ENCODE assay signal across 11 mouse cellular contexts in the genomic region with DNA sequence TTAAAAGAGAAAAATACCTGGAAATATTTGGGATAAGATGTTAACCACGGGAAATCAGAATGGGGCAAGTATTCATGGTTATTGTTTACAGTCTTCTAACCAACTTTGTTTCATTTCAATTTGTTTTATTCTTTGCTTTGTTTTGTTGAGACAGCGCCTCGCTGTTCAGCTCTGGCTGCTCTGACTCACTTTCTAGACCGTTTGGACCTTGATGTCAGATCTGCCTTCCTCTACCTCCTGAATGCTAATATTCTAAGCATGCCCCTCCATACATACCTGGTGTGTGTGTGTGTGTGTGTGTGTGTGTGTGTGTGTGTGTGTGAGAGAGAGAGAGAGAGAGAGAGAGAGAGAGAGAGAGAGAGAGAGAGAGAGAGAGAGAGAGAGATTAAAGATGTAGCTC. TPM values are rescaled to one million over a fixed set of nuclear protein-coding genes. Genes with fewer than 3 reads are reported as not detected.
DNase-seq lines count a peak whose midpoint lies in the region; ATAC-seq and TF ChIP-seq lines count a peak whose summit lies in the region.
"Had no signal": no experiment of that assay in that cellular context is flagged by ENCODE, and none has a peak within 500 bp of the region (broad histone marks: within the 10 kb centered on the region; RNA-seq: fewer than 3 reads in every experiment).

No protein-coding gene starts in this region.

- no peaks in the 10 kb centered on the region for H3K36me3 ChIP-seq in kidney, postnatal 0 days (ENCODE audit: insufficient read depth, low read length)
- no peaks in the 10 kb centered on the region for H3K36me3 ChIP-seq in hindbrain, postnatal 0 days (ENCODE audit: insufficient read depth, low read length)
- H3K36me3 ChIP-seq in midbrain, postnatal 0 days (ENCODE audit: insufficient read depth, low read length) = no peaks in the 10 kb centered on the region

- H3K9ac ChIP-seq in kidney, postnatal 0 days (ENCODE audit: low read depth, low read length) = no peak overlapping the region
- H3K9ac ChIP-seq in hindbrain, postnatal 0 days (replicated peaks; ENCODE audit: low read length) = no peak overlapping the region
- no peak overlapping the region for H3K9ac ChIP-seq in midbrain, postnatal 0 days (replicated peaks; ENCODE audit: low read length, poor library complexity, severe bottlenecking)

- 44% methylated on average over 4 of the region's 4 CpGs for WGBS in kidney, postnatal 0 days
- WGBS in hindbrain, postnatal 0 days = 48% methylated on average over 4 of the region's 4 CpGs
- 31% methylated on average over 4 of the region's 4 CpGs for WGBS in midbrain, postnatal 0 days

- no peak for ATAC-seq in kidney, postnatal 0 days (replicated peaks; ENCODE audit: low FRiP score, low read depth)
- no peak for ATAC-seq in hindbrain, postnatal 0 days
- ATAC-seq in midbrain, postnatal 0 days (ENCODE audit: low FRiP score) = no peak

- peak; percentile 47 for DNase-seq in adrenal gland, adult 2 months
- DNase-seq in adrenal gland, postnatal 25 days = no peak
- DNase-seq in kidney, postnatal 0 days (ENCODE audit: low spot score) = no peak
- no peak for DNase-seq in kidney, postnatal 25 days
- no peak for DNase-seq in hindbrain, postnatal 0 days (ENCODE audit: low spot score)
- no peak for DNase-seq in midbrain, postnatal 0 days (ENCODE audit: low spot score)
- DNase-seq in embryo, embryonic 9.5 days (ENCODE audit: extremely low spot score) = no peak
- no peak for DNase-seq in retina, postnatal 1 day
- DNase-seq: cerebellum, adult 11-12 months; right cerebral cortex, postnatal 14 days had no signal

- no peaks in the 10 kb centered on the region for H3K27me3 ChIP-seq in kidney, postnatal 0 days (ENCODE audit: insufficient read depth, low read length)
- H3K27me3 ChIP-seq in hindbrain, postnatal 0 days (ENCODE audit: insufficient read depth, low read length) = no peaks in the 10 kb centered on the region
- no peaks in the 10 kb centered on the region for H3K27me3 ChIP-seq in midbrain, postnatal 0 days (ENCODE audit: insufficient read depth, low read length)

- peak overlapping the region; percentile 37 for H3K4me2 ChIP-seq in kidney, postnatal 0 days (ENCODE audit: low read length)
- H3K4me2 ChIP-seq in hindbrain, postnatal 0 days (ENCODE audit: low read depth, low read length) = peak overlapping the region; percentile 28; the same call in 1 of the 2 replicates
- peak overlapping the region; percentile 39 for H3K4me2 ChIP-seq in midbrain, postnatal 0 days (ENCODE audit: low read depth, low read length, poor library complexity, severe bottlenecking)

- no peaks in the 10 kb centered on the region for H3K9me3 ChIP-seq in kidney, postnatal 0 days (replicated peaks; ENCODE audit: low read length)
- no peaks in the 10 kb centered on the region; the same call in 1 of the 2 replicates for H3K9me3 ChIP-seq in hindbrain, postnatal 0 days (ENCODE audit: low read length)
- no peaks in the 10 kb centered on the region for H3K9me3 ChIP-seq in midbrain, postnatal 0 days (ENCODE audit: low read length)

- peak overlapping the region; percentile 19; the same call in 1 of the 2 replicates for H3K4me3 ChIP-seq in kidney, postnatal 0 days (replicated peaks; ENCODE audit: low read depth, low read length)
- no peak overlapping the region for H3K4me3 ChIP-seq in hindbrain, postnatal 0 days (ENCODE audit: low read length)
- H3K4me3 ChIP-seq in midbrain, postnatal 0 days (ENCODE audit: low read depth, low read length) = no peak overlapping the region

- TF ChIP-seq CTCF in kidney, postnatal 0 days (IDR thresholded peaks at IDR 0.05; ENCODE audit: low read depth) = no peak
- no peak for TF ChIP-seq CTCF in hindbrain, postnatal 0 days (IDR thresholded peaks at IDR 0.05; ENCODE audit: low read depth)
- TF ChIP-seq CTCF in midbrain, postnatal 0 days (IDR thresholded peaks at IDR 0.05) = no peak

- no peaks in the 10 kb centered on the region; the same call in 1 of the 2 replicates for H3K4me1 ChIP-seq in kidney, postnatal 0 days (replicated peaks; ENCODE audit: insufficient read depth, low read length)
- H3K4me1 ChIP-seq in hindbrain, postnatal 0 days (ENCODE audit: insufficient read depth, low read length) = no peaks in the 10 kb centered on the region
- no peaks in the 10 kb centered on the region for H3K4me1 ChIP-seq in midbrain, postnatal 0 days (ENCODE audit: insufficient read depth, low read length)

- no peak overlapping the region for H3K27ac ChIP-seq in kidney, postnatal 0 days
- H3K27ac ChIP-seq in hindbrain, postnatal 0 days = no peak overlapping the region
- no peak overlapping the region for H3K27ac ChIP-seq in midbrain, postnatal 0 days (ENCODE audit: low read depth, low read length)

RNA-seq across cellular contexts. Expression of a gene that starts 41.5 kb away (rescaled TPM):
- under 1 TPM in 1 of 2 experiments, not detected in 1; 0.06 TPM for total RNA-seq in adrenal gland, adult 2 months (2021)
- not detected in 2 replicates for polyA plus RNA-seq in adrenal gland, adult 2 months (2012; rRNA removed)
- not detected in 2 replicates for total RNA-seq in adrenal gland, postnatal 25 days (2021)
- polyA plus RNA-seq in kidney, postnatal 0 days (2015; fragmentation: Nextera tagmentation; extraction: Ambion mirVana) = 0.04 and 0.08 TPM in 2 replicates
- 0.36 and 0.58 TPM in 2 replicates for total RNA-seq in hindbrain, postnatal 0 days (2014; rRNA removed)
- polyA plus RNA-seq in hindbrain, postnatal 0 days (2015; fragmentation: Nextera tagmentation; extraction: Ambion mirVana) = 0.15 and 0.16 TPM in 2 replicates
- 0.14 and 0.55 TPM in 2 replicates for total RNA-seq in midbrain, postnatal 0 days (2014; rRNA removed)
- 0.06 TPM in 1 of 2 replicates, not detected in the other for polyA plus RNA-seq in midbrain, postnatal 0 days (2015; fragmentation: Nextera tagmentation; extraction: Ambion mirVana)
- polyA plus RNA-seq: frontal cortex, adult 2 months had no signal
